Mouse (Mus musculus): ENCODE results near the gene Ptprcap.
"Not testable (repeated sequence)": the region's sequence is repeated elsewhere in the genome, so short reads cannot be mapped to it uniquely, and the experiment has no call there.

Gene Ptprcap

GRCm38 (mm10) chr19:4153232-4153654, at the start of gene Ptprcap:
TSS of gene Ptprcap (plus strand) at chr19:4153604.
- DNase-seq (ENCODE audit: low read depth), result no peak

GRCm38 (mm10) chr19:4103792-4104191, 49.6 kb upstream of the Ptprcap start:
- DNase-seq (ENCODE audit: low read depth), result no peak

DNA sequence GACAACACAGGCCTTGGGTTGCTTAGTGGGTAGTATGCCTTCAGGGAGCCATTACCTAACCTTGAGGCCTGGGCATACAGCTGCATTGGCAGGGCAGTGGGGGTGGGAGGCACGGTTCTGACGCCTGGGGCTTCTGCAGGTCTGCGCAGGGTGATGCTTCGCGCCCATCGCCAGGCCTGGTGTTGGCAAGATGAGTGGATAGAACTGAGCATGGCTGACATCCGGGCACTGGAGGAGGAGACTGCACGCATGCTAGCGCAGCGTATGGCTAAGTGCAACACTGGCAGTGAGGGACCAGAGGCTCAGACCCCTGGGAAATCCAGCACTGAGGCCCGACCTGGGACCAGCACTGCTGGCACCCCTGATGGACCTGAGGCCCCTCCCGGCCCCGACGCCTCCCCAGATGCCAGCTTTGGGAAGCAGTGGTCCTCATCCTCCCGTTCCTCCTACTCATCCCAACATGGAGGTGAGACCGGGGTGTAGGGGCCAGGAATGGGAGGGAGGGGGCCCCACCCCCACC, 48.7 kb upstream of the Ptprcap start:
- DNase-seq (ENCODE audit: low read depth), result no peak

DNA sequence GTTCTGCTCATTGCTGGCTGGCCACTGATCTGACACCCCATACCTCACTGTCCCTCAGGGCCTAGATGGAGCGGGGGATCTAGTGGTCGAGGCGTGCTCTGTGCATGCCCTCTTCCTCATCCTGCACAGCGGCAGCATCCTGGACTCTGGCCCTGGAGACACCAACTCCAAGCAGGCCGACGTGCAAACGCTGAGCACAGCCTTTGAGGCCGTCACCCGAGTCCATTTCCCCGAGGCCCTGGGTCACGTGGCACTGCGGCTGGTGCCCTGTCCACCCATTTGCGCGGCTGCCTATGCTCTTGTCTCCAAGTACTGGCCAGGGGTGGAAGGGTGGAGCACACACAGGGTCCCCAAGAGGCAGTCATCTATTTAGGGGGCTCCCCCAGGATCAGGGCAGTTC, 46.8 kb upstream of the Ptprcap start:
- DNase-seq (ENCODE audit: low read depth), result no peak

GRCm38 (mm10) chr19:4108535-4108934, 44.9 kb upstream of the Ptprcap start:
- DNase-seq (ENCODE audit: low read depth), result no peak

DNA sequence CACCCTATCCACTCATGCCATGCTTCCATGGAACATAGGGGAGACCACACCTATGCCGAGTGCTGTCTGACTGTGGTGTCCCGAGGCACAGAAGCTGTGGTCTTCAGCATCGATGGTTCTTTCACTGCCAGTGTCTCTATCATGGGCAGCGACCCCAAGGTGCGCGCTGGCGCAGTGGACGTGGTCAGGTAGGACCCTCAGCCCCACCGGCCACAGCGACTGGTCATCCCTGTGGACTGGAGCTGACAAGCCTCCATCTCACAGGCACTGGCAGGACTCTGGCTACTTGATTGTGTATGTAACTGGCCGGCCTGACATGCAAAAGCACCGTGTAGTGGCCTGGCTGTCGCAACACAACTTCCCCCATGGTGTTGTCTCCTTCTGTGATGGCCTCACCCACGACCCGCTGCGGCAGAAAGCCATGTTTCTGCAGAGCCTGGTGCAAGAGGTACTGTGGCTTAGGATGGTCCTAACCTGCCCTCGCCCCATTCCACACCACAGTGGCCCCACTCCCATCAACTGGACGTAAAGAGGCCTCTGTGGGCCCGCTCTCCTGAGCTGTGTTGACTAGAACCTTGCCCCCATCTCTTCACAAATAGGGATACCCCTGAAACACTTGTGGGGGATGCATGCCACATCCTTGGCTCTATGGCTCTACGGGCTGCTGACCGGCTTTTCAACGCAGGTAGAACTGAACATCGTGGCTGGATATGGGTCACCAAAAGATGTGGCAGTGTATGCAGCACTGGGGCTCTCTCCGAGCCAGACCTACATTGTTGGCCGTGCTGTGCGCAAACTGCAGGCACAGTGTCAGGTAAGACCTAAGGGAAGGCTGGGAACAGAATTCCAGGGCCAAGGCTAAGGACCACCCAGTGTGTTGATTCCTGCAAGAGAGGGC, 41.1 kb upstream of the Ptprcap start:
- no peak for DNase-seq (ENCODE audit: low read depth)

- no peak for DNase-seq (ENCODE audit: low read depth)
These were observed 40.1 kb upstream of the Ptprcap start for GRCm38 (mm10) chr19:4113186-4113805.

DNA sequence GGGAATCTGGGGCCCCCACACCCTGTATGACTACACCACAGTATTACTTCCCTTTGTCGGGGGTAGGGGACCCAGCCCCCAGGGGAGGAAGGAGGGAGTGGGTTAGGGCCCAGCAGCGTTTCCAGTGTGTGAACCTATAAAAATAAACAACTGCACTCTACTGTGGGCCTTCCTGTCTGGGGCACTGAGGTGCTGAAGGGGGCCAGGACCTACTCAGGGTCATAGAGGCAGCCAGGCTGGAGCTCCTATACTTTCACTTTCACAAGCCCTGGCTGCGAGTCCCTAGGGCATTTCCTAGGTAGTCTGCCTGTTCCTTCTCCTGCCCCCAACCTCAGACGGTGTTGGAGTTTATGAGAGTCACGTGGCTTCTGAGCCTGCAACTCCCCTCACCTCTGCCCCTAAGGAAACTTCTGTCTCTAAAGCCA, 39.6 kb upstream of the Ptprcap start:
- DNase-seq (ENCODE audit: low read depth), result no peak

GRCm38 (mm10) chr19:4114551-4114950, 38.9 kb upstream of the Ptprcap start:
- no peak for DNase-seq (ENCODE audit: low read depth)

- DNase-seq (ENCODE audit: low read depth), result no peak
These were observed 38.3 kb upstream of the Ptprcap start for GRCm38 (mm10) chr19:4115144-4115543.

- DNase-seq (ENCODE audit: low read depth), result no peak
These were observed 37.6 kb upstream of the Ptprcap start for GRCm38 (mm10) chr19:4115816-4116215.

- DNase-seq (ENCODE audit: low read depth), result no peak
These were observed 36.4 kb upstream of the Ptprcap start for GRCm38 (mm10) chr19:4117006-4117405.

DNA sequence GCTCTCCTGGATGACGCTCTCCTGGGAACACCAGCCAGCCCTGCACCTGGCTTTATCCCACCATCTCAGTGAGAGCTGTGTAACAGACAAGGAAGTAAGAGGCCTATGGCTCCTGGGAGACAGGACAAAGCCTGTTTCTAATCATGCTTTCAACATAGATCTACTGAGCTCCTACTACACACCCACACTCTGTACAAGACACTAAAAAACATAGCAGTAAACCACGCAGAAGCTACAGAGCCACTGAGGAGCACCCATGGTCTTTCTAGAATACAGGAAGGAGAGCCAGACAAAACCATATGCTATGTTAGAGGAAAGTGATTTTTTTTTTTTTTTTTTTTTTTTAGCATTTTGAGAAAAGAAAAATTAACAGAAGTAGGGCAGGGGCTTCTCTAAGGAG, 35.1 kb upstream of the Ptprcap start:
- no peak for DNase-seq (ENCODE audit: low read depth)

- DNase-seq (ENCODE audit: low read depth), result no peak
These were observed 33.5 kb upstream of the Ptprcap start for GRCm38 (mm10) chr19:4119716-4120487.

DNA sequence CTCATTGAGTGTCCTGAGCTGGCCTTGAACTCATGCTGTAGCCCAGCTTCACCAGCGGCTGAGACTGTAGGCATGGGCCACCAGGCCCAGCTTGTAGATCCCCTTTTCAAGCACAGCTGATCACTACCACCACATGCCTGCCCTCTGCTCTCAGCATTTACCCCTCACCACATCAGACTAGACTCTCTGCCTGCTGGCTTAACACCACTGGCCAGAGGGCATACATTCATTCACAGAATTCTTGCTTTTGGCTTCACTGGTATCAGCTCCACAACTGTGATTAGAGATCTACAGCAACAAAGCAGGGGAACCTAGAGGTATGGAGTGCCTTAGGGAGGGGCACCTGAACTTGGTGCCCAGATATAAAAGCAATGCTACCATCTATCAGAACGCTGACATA, 32.9 kb upstream of the Ptprcap start:
- no peak for DNase-seq (ENCODE audit: low read depth)

DNA sequence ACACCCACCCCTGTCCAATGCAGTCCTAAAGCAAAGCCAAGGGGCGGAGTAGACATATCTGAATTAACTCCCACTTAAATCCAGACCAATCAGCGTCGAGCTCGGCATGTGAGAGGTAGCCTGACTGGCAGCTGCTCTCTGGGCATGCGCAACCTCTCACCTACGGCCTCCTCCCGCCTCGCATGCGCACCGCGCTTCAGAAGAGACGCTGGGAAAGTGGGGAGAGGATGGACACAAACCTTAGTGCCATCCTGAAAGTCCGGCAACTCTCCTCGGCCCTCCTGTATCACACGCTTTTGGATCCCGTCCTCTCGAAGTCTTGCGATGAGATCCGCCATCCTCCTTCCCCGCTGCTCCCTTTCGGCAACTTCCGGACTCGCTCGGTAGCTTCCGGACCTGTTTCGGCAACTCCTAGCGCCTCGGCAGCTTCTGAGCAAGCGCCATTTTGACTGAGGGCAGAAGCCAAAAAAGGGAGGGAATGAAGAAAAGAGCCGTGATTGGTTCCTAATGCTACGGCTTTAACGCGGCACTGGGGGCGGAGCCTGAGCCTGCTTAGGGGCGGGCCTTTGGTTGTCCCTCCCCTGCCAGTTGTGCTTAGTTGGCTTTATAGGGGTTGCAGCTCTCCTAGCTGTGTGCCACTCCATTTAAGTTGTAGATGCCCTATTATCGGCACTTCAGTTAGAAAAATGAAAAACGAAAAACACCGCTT, 32.2 kb upstream of the Ptprcap start:
- DNase-seq (ENCODE audit: low read depth), result peak; percentile 99

- not testable (repeated sequence) for DNase-seq (ENCODE audit: low read depth)
These were observed 31.5 kb upstream of the Ptprcap start for GRCm38 (mm10) chr19:4121896-4122295.

DNA sequence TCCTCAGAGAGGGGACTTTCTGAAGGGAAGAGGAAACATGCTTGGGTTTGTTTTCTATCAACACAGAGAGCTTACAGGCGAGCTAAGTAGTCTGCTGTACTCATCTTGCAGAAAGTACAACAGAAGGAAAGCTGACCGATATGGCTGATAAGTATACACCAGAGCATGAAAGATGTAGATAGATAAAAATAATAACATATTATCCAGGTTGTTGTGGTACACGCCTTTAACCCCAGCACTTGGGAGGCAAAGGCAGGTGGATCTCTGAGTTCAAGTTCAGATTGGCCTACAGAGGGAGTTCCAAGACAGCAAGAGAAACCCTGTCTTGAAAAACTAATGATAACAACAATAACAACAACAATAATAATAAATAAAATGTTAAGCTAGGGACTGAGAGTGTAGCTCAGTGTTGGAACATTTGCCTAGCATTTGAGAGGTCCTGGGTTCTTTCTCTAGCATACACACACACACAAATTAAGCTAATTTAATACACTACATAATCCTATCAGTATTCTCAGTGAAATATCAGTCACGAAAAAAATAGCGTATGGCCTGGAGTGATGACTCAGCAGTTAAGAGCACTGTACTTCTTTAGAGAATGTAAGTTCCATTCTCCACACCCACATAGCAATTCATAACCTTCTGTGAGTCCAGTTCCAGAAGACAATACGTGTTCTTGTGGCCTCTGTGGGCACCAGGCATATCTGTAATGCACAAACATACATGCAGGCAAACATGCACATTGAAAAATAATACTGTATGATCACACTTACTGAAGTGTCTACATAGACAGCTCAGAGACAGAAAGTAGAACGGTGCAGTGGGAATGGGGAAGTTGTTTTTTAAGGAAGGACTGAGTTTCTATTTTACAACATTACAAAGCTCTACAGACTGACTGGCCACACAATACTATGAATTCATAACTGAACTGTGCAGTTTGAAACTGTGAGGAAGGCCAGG, 30.7 kb upstream of the Ptprcap start:
- peak; percentile 47 for DNase-seq (ENCODE audit: low read depth)

DNA sequence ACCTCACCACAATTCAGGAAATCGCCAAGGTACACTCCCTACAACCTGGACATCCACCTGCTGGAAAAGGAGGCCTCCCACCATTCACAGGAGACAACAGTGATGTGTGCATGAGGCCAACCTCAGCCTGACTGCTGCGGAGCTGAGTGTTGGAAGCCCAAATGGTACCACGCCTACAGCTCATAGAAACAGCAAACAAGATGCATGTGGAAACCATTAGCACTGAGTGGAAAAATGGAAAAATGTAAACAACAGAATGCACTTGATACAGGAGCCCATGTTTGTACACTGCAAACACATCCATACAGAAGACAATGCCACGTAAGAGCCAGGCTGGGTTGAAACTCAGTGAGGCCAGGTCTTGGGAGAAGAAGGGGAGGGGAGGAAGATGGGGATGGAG, 29.0 kb upstream of the Ptprcap start:
- no peak for DNase-seq (ENCODE audit: low read depth)

DNA sequence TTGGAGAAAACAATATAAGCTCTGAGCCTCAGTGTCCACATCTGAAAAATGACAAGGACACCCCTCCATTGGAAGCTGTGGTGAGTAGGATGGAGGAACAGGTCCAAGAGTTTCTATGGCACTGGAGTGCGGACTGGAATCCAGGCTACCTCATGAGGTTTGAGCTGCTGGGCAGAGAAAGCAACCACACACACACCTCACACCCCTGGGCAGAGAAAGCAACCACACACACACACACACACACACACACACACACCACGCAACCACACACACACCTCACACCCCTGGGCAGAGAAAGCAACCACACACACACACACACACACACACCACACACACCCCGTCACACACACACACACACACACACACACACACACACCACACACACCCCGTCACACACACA, 28.1 kb upstream of the Ptprcap start:
- DNase-seq (ENCODE audit: low read depth), result not testable (repeated sequence)

Measured in c-Kit-positive CD71-positive TER-119-negative erythroid progenitor cells, embryonic 14.5 days (primary cell).